7 mouse cellular contexts compared by ENCODE assay signal in genomic region chr11:53979788-53980621, GRCm38 (mm10). TPM values are rescaled to one million over a fixed set of nuclear protein-coding genes. Genes with fewer than 3 reads are reported as not detected.
DNase-seq lines count a peak whose midpoint lies in the region; ATAC-seq and TF ChIP-seq lines count a peak whose summit lies in the region.

Gene Slc22a21, minus strand, starts transcription at chr11:53980332.

- H3K27me3 ChIP-seq in embryonic facial prominence, embryonic 12.5 days = no peaks in the 10 kb centered on the region
- no peaks in the 10 kb centered on the region; the same call in 1 of the 2 replicates for H3K27me3 ChIP-seq in limb, embryonic 14.5 days (ENCODE audit: control insufficient read depth, insufficient read depth, low read length)
- no peaks in the 10 kb centered on the region; the same call in 1 of the 2 replicates for H3K27me3 ChIP-seq in midbrain, embryonic 16.5 days (ENCODE audit: control insufficient read depth, insufficient read depth, low read depth, low read length)
- H3K27me3 ChIP-seq in spleen, adult 2 months (ENCODE audit: control insufficient read depth, insufficient read depth, low read length) = 0 out of 2 replicates have a peak, but pooled peaks cover 1% of the 10 kb centered on the region

- DNase-seq in adrenal gland, postnatal 4 days (ENCODE audit: low spot score in 2 of 2) = peak; percentile 50 to 67
- peak; percentile 73 to 76 for DNase-seq in heart, adult 18-20 months
- DNase-seq in kidney, adult 18-20 months = peak; percentile 83
- peak; percentile 88 for DNase-seq in limb, embryonic 14.5 days (ENCODE audit: low spot score)
- peak; percentile 35 to 45 for DNase-seq in spleen, adult 2 months (ENCODE audit: low read depth in 1 of 2, low spot score in 2 of 2)

- ATAC-seq in embryonic facial prominence, embryonic 12.5 days (ENCODE audit: insufficient number of reproducible peaks, insufficient read depth, low FRiP score, low TSS enrichment) = peak; percentile 88
- peak; percentile 92 for ATAC-seq in limb, embryonic 14.5 days (ENCODE audit: low FRiP score, low read depth)
- ATAC-seq in midbrain, embryonic 16.5 days = peak; percentile 92

- H3K4me2 ChIP-seq in embryonic facial prominence, embryonic 12.5 days (replicated peaks) = peak within 1 kb of the TSS; percentile 84
- peak within 1 kb of the TSS; percentile 87 for H3K4me2 ChIP-seq in limb, embryonic 14.5 days (replicated peaks; ENCODE audit: low read depth, low read length, severe bottlenecking)
- peak within 1 kb of the TSS; percentile 93 for H3K4me2 ChIP-seq in midbrain, embryonic 16.5 days (ENCODE audit: low read length)

- H3K4me1 ChIP-seq in embryonic facial prominence, embryonic 12.5 days = no peaks in the 10 kb centered on the region; the same call in 1 of the 2 replicates
- no peaks in the 10 kb centered on the region for H3K4me1 ChIP-seq in limb, embryonic 14.5 days (ENCODE audit: control insufficient read depth, insufficient read depth, low read length)
- H3K4me1 ChIP-seq in midbrain, embryonic 16.5 days (ENCODE audit: control insufficient read depth, insufficient read depth, low read length) = no peaks in the 10 kb centered on the region
- peaks cover 3% of the 10 kb centered on the region; the same call in 1 of the 2 replicates for H3K4me1 ChIP-seq in spleen, adult 2 months (ENCODE audit: control insufficient read depth, insufficient read depth, insufficient read length)

- TF ChIP-seq CTCF in spleen, adult 2 months (IDR thresholded peaks at IDR 0.05; ENCODE audit: extremely low read depth, insufficient read depth, insufficient read length, insufficient replicate concordance) = no peak

- H3K27ac ChIP-seq in embryonic facial prominence, embryonic 12.5 days = no peak within 1 kb of the TSS
- H3K27ac ChIP-seq in limb, embryonic 14.5 days (replicated peaks; ENCODE audit: low read depth, low read length) = no peak within 1 kb of the TSS
- H3K27ac ChIP-seq in midbrain, embryonic 16.5 days (ENCODE audit: low read length) = 0 out of 2 replicates have a peak within 1 kb of the TSS, but pooled peaks have one; percentile 17
- no peak within 1 kb of the TSS for H3K27ac ChIP-seq in spleen, adult 2 months (ENCODE audit: insufficient read depth, low read length)

- H3K4me3 ChIP-seq in embryonic facial prominence, embryonic 12.5 days = peak within 1 kb of the TSS; percentile 52
- H3K4me3 ChIP-seq in limb, embryonic 14.5 days (replicated peaks; ENCODE audit: low read length) = peak within 1 kb of the TSS; percentile 50
- peak within 1 kb of the TSS; percentile 65 for H3K4me3 ChIP-seq in midbrain, embryonic 16.5 days (ENCODE audit: low read depth, low read length)
- H3K4me3 ChIP-seq in spleen, adult 2 months (ENCODE audit: extremely low read depth, insufficient read depth, insufficient read length) = peak within 1 kb of the TSS; percentile 65

- peak; percentile 74; the same call in 1 of the 2 replicates for TF ChIP-seq POLR2A in limb, embryonic 14.5 days (IDR thresholded peaks at IDR 0.05; ENCODE audit: borderline replicate concordance, extremely low read depth, insufficient read depth, insufficient read length)
- TF ChIP-seq POLR2A in spleen, adult 2 months (IDR thresholded peaks at IDR 0.05; ENCODE audit: low read depth, low read length) = no peak

- WGBS in embryonic facial prominence, embryonic 12.5 days = 2% methylated on average over 73 of the region's 73 CpGs
- WGBS in limb, embryonic 14.5 days = 1% methylated on average over 68 of the region's 73 CpGs
- WGBS in midbrain, embryonic 16.5 days = 2% methylated on average over 73 of the region's 73 CpGs
- WGBS in spleen, adult 2 months = 2% methylated on average over 73 of the region's 73 CpGs

- no peaks in the 10 kb centered on the region for H3K36me3 ChIP-seq in embryonic facial prominence, embryonic 12.5 days
- H3K36me3 ChIP-seq in limb, embryonic 14.5 days (ENCODE audit: control insufficient read depth, insufficient read depth, low read length) = no peaks in the 10 kb centered on the region
- H3K36me3 ChIP-seq in midbrain, embryonic 16.5 days (ENCODE audit: control insufficient read depth, insufficient read depth, low read length) = no peaks in the 10 kb centered on the region; the same call in 1 of the 2 replicates
- no peaks in the 10 kb centered on the region for H3K36me3 ChIP-seq in spleen, adult 2 months (ENCODE audit: control insufficient read depth, insufficient read depth, low read length)

- H3K9me3 ChIP-seq in embryonic facial prominence, embryonic 12.5 days = no peaks in the 10 kb centered on the region
- no peaks in the 10 kb centered on the region for H3K9me3 ChIP-seq in limb, embryonic 14.5 days (ENCODE audit: control insufficient read depth, low read length)
- no peaks in the 10 kb centered on the region for H3K9me3 ChIP-seq in midbrain, embryonic 16.5 days (replicated peaks; ENCODE audit: control insufficient read depth, low read length, poor library complexity, severe bottlenecking)

- H3K9ac ChIP-seq in embryonic facial prominence, embryonic 12.5 days = peak within 1 kb of the TSS; percentile 34
- peak within 1 kb of the TSS; percentile 68 for H3K9ac ChIP-seq in limb, embryonic 14.5 days (ENCODE audit: low read depth, low read length, severe bottlenecking)
- peak within 1 kb of the TSS; percentile 73 for H3K9ac ChIP-seq in midbrain, embryonic 16.5 days (ENCODE audit: low read depth, low read length)

RNA-seq across cellular contexts. Expression of gene Slc22a21, which starts in this region (rescaled TPM):
- total RNA-seq in adrenal gland, postnatal 4 days (2021) = 1 to 10 TPM; 7.8 to 9.8 TPM
- polyA plus RNA-seq in embryonic facial prominence, embryonic 12.5 days (2016; fragmentation: Nextera tagmentation; extraction: Ambion mirVana) = 4.9 and 6.1 TPM in 2 replicates
- 1 to 10 TPM; 1.0 to 1.7 TPM for total RNA-seq in heart, adult 18-20 months (2021)
- polyA plus RNA-seq in limb, embryonic 14.5 days (2012; rRNA removed) = 9.7 and 11.9 TPM in 2 replicates
- 5.9 and 6.2 TPM in 2 replicates for polyA plus RNA-seq in limb, embryonic 14.5 days (2014; fragmentation: Nextera tagmentation; extraction: Ambion mirVana)
- 4.0 and 4.6 TPM in 2 replicates for polyA plus RNA-seq in midbrain, embryonic 16.5 days (2015; fragmentation: Nextera tagmentation; extraction: Ambion mirVana)
- 1.6 and 1.8 TPM in 2 replicates for polyA plus RNA-seq in spleen, adult 2 months (2012; rRNA removed)
